Mouse (Mus musculus) small intestine, adult 10 weeks (tissue): ENCODE data around the gene Asb6. TPM values are rescaled to one million over a fixed set of nuclear protein-coding genes. Genes with fewer than 3 reads are reported as not detected.

Experiments
- polyA plus RNA-seq: library from polyadenylated mRNA; stranded (reverse); fragments of 350-450 nt; fragmentation: Illumina TruSeq; extraction: RNeasy Lipid Tissue Mini Kit (QIAGEN cat#74804); gene quantifications from one replicate; pipeline ENCODE4 v1.2.3, GENCODE M21; 2014; ENCODE audit warnings: low replicate concordance

Gene Asb6
- not detected for polyA plus RNA-seq

DNA sequence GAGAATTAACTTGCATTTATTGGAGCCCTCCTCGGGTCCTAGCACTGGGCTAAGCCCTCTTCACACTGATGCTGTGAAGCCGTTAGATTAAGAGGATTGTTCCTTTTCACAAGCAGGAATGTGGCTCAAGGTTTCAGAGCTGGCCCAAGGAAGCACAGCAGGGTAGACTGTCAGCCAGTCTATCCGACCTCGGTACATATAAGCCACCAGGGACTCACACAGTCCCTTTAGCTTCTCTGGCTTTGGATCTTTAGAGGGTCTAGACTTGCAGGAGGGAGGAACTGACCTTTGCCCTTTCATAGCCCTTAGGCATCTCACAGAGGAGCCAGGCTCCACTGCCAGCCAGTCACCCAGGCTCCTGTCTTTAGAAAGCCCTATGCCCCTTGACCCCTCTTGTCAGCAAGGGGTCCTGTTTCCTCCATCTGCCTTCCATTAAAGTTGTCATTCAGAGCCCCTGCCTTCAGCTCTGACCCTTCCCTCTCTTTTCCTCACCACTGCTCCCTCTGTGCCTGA, at the start of gene Asb6:
Gene Asb6 (minus strand): TSS at position 51 of the 513 bp plus-strand sequence.

DNA sequence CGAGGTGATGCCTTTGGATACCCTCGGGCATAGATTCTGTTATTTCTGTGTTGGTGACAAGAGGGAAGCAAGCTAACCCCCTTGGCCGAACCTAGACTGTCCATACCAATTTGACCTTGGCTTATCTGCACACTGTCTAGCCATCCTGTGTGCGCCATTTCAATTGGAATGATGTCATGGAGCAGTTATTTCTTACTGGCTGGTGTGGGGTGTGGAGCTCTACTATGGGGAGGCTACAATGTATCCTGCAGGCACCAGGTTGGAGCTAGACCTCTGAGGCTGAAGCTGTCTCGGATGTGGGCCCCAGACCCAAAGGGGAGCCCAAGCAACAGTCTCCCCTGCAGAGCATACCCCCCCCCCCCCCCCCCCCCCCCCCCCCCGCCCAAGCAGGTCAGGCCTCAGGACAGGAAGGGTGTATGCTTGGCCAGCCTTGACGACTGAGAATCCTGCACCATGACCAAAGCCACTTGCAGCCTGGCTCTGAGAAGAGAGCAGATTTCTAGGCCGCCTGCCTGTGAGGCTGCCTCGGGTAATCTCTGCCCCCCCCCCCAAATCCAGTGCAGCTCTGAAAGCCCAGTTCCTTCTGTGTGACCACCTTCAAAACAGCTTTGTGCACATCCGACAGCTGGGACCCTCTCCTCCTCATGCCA, 4.4 kb upstream of the Asb6 start, which contains the start of gene Prrx2:
Gene Prrx2 (plus strand): TSS at position 600 of the 650 bp plus-strand sequence.

DNA sequence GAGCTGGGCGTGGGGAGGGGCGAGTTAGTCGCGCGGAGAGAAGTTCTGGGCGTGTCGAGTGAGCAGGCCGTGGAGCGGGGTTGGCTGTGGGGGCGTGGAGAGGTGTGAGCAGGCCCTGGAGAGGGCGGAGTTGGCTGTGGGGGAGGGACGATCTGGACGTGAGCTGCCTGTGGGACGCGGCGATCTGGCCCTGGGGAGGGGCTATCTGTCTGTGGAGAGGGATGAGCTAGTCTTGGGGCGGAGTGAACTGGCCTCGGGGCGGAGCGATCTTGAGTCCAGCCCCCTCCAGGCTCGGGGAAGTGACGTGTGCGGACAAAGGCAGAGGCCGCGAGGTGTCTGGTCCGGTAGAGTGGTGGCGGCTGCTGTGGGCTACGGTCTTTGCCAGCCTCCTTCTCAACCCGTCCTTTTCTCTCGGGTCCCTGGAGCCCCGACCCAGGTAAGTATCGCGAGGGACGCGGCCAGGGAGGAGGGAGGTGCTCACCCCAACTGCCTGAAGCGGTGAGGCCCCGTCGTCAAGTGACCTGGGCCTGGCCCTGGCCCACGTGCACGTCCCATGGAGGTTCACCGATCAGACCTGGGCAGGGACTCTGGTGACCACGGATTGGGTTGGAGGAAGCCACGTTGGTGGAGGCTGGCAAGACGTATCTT, 22.4 kb downstream of the Asb6 start, which contains the start of gene Ntmt1:
Gene Ntmt1 (plus strand): TSS at position 179 of the 648 bp plus-strand sequence.

DNA sequence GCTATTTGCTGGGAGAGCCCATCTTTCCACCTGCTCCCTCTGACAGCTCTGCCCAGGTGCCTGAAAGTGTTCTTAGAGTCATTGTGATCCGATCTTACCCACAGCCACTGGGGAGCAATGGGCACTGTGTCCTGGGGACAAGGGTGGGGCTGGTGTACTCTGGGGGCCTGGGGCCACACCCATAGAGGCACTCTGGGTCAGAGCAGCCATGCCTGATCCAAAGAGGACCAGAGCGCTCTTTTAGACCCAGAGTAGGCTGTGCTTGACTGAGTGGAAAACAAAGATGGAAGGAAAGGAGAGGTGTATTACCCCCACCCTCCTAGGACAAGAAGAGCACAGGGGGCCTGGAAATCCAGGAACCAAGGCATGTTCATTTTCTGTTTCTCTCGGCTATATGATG, 26.5 kb downstream of the Asb6 start, which contains the start of gene 1700001O22Rik:
Gene 1700001O22Rik (minus strand): TSS at position 58 of the 400 bp plus-strand sequence.

Other genes with a start within 250 kb of the Asb6 start
- not detected for gene Cstad, start 235.3 kb downstream of the Asb6 start, polyA plus RNA-seq
- gene 1700001O22Rik, start 26.7 kb downstream of the Asb6 start, polyA plus RNA-seq, result not detected
- gene Ntmt1, start 22.5 kb downstream of the Asb6 start, polyA plus RNA-seq, result not detected
- gene Prrx2, start 4.6 kb upstream of the Asb6 start, polyA plus RNA-seq, result not detected
- gene Ptges, start 99.5 kb upstream of the Asb6 start, polyA plus RNA-seq, result 2.5 TPM
- 12.5 TPM for gene Tor1b, start 122.6 kb upstream of the Asb6 start, polyA plus RNA-seq
- gene Tor1a, start 137.6 kb upstream of the Asb6 start, polyA plus RNA-seq, result 8.4 TPM
- gene BC005624, start 151.9 kb upstream of the Asb6 start, polyA plus RNA-seq, result 15.5 TPM
- gene Usp20, start 151.9 kb upstream of the Asb6 start, polyA plus RNA-seq, result 0.15 TPM